Mouse (Mus musculus) neural tube, embryonic 15.5 days (tissue): ENCODE measurements around the gene Borcs5. TPM values are rescaled to one million over a fixed set of nuclear protein-coding genes. Genes with fewer than 3 reads are reported as not detected.
"Not testable (repeated sequence)": the region's sequence is repeated elsewhere in the genome, so short reads cannot be mapped to it uniquely, and the experiment has no call there.

Experiments used
- ATAC-seq: fragments of 200-750 bp; cut with Nextera tagmentation; 2 replicates; pipeline ENCODE4 v1.8.0; 2017; ENCODE audit warnings: mild to moderate bottlenecking, moderate TSS enrichment, moderate library complexity; ENCODE audit not compliant: low FRiP score
- H3K27ac ChIP-seq: fragments of 300-500 bp; sonication (generic); replicated peaks from 2 replicates; pipeline ENCODE4 v1.5.1; 2015; ENCODE audit warnings: mild to moderate bottlenecking, inconsistent platforms
- H3K27me3 ChIP-seq: fragments of 300-500 bp; sonication (generic); replicated peaks from 2 replicates; pipeline ENCODE4 v1.6.1; 2015; ENCODE audit warnings: inconsistent platforms
- H3K36me3 ChIP-seq: fragments of 300-500 bp; sonication (generic); 2 replicates; pipeline ENCODE4 v1.6.1; 2015; ENCODE audit warnings: inconsistent platforms
- H3K4me1 ChIP-seq: fragments of 300-500 bp; sonication (generic); 2 replicates; pipeline ENCODE4 v1.6.1; 2015; ENCODE audit warnings: inconsistent platforms
- H3K4me2 ChIP-seq: fragments of 300-500 bp; sonication (generic); 2 replicates; pipeline ENCODE4 v1.6.1; 2015; ENCODE audit warnings: inconsistent platforms, mild to moderate bottlenecking, moderate library complexity
- H3K4me3 ChIP-seq: fragments of 300-500 bp; sonication (generic); replicated peaks from 2 replicates; pipeline ENCODE4 v1.5.1; 2015; ENCODE audit warnings: mild to moderate bottlenecking, inconsistent platforms
- H3K9ac ChIP-seq: fragments of 300-500 bp; sonication (generic); replicated peaks from 2 replicates; pipeline ENCODE4 v1.6.1; 2015; ENCODE audit warnings: mild to moderate bottlenecking, inconsistent platforms
- H3K9me3 ChIP-seq: fragments of 300-500 bp; sonication (generic); replicated peaks from 2 replicates; pipeline ENCODE4 v1.6.1; 2016; ENCODE audit warnings: inconsistent platforms
- WGBS: fragments of 180-500 bp; shearing (Covaris S2); methylation state at CpG from one replicate; pipeline ENCODE4 v1.1.7; 2015; ENCODE audit warnings: mixed read lengths; 5-methylcytosine and 5-hydroxymethylcytosine counted together
- polyA plus RNA-seq: library from polyadenylated mRNA; unstranded; fragments of >200 nt; fragmentation: Nextera tagmentation; extraction: Ambion mirVana; gene quantifications from 2 replicates; pipeline ENCODE4 v1.2.1, GENCODE M21; 2015

The Borcs5 gene
- polyA plus RNA-seq, 1 experiment from 2014 or later = 44.3 TPM

DNA sequence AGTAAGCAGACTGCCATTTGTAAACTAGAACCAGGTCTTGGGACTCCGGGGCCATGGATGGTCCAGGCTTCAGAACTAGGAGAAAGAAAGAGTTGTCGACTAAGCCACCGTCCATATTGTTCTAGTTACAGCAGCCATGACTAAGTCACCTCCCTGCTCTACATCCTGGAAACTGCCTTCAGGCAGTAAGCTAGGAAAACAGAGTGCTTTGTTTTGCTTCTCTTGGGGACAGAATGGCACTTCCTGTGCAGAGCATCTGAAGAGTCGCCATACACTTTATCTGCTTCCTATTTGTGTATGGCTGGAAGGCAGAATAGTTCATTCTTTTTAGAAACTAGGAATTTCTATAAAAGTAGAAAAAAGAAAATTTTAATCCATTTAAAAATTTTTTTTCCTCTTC, 17.2 kb downstream of the Borcs5 start:
- 79% methylated on average over 4 of the region's 4 CpGs for whole genome bisulfite sequencing
- Histone ChIP-seq H3K27me3 (no peaks in the 10 kb centered on the region), H3K4me1 (peaks cover 2% of the 10 kb centered on the region; the same call in 1 of the 2 replicates), H3K9me3 (no peaks in the 10 kb centered on the region), H3K9ac (no peak overlapping the region), H3K4me3 (no peak overlapping the region), H3K36me3 (no peaks in the 10 kb centered on the region), H3K27ac (no peak overlapping the region), H3K4me2 (no peak overlapping the region)
- ATAC-seq = no peak

GRCm38 (mm10) chr6:134659108-134659958, 20.0 kb downstream of the Borcs5 start:
- WGBS = 19% methylated on average over 9 of the region's 9 CpGs
- Histone ChIP-seq H3K4me2 (peak overlapping the region; percentile 21), H3K27ac (no peak overlapping the region), H3K36me3 (no peaks in the 10 kb centered on the region), H3K4me1 (peaks cover 6% of the 10 kb centered on the region; the same call in 1 of the 2 replicates), H3K9me3 (no peaks in the 10 kb centered on the region), H3K9ac (no peak overlapping the region), H3K27me3 (no peaks in the 10 kb centered on the region), H3K4me3 (no peak overlapping the region)
- ATAC-seq = peak; percentile 93

- no peak for ATAC-seq
- Histone ChIP-seq H3K9ac (no peak overlapping the region), H3K4me2 (no peak overlapping the region), H3K4me3 (no peak overlapping the region), H3K9me3 (no peaks in the 10 kb centered on the region), H3K27ac (no peak overlapping the region), H3K27me3 (no peaks in the 10 kb centered on the region), H3K36me3 (no peaks in the 10 kb centered on the region), H3K4me1 (peaks cover 9% of the 10 kb centered on the region; the same call in 1 of the 2 replicates)
- WGBS = 83% methylated on average over 8 of the region's 8 CpGs
Observed at GRCm38 (mm10) chr6:134660714-134661406, 21.6 kb downstream of the Borcs5 start.

DNA sequence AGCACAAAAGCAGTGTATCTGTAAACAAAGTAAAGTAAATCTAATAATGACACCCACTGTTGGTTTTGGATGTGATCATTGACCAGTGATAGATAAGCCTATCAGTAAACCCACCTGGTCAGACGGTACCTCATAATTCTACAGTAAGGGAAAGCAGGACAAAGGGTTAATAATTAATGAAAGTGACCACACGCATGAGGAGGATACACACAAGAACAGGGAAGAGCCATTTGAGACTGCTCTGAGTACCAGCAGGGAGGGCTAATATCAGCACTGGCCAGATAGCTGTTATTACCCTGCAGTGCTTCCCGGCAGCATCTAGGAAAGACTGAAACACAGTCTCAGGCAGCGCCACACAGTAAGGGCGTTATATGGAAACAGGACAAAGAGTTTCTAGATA, 25.3 kb downstream of the Borcs5 start:
- 65% methylated on average over 5 of the region's 5 CpGs for WGBS
- no peak for ATAC-seq
- no peak overlapping the region for H3K4me2 ChIP-seq

GRCm38 (mm10) chr6:134665817-134666216, 26.5 kb downstream of the Borcs5 start:
- Histone ChIP-seq H3K9ac (no peak overlapping the region), H3K4me2 (no peak overlapping the region), H3K4me1 (peaks cover 28% of the 10 kb centered on the region), H3K27ac (no peak overlapping the region), H3K36me3 (no peaks in the 10 kb centered on the region), H3K4me3 (no peak overlapping the region), H3K27me3 (no peaks in the 10 kb centered on the region), H3K9me3 (no peaks in the 10 kb centered on the region)
- no peak for ATAC-seq
- WGBS = 89% methylated on average over 9 of the region's 9 CpGs

More for the DNA sequence above, 25.3 kb downstream of the Borcs5 start:
- Histone ChIP-seq H3K4me1 (peaks cover 23% of the 10 kb centered on the region; the same call in 1 of the 2 replicates), H3K9me3 (no peaks in the 10 kb centered on the region), H3K36me3 (no peaks in the 10 kb centered on the region), H3K4me3 (no peak overlapping the region), H3K27me3 (no peaks in the 10 kb centered on the region), H3K27ac (no peak overlapping the region), H3K9ac (no peak overlapping the region)

- Histone ChIP-seq H3K27ac (no peak overlapping the region), H3K9ac (no peak overlapping the region), H3K27me3 (no peaks in the 10 kb centered on the region), H3K4me3 (no peak overlapping the region), H3K4me1 (peaks cover 31% of the 10 kb centered on the region), H3K36me3 (no peaks in the 10 kb centered on the region), H3K4me2 (no peak overlapping the region), H3K9me3 (no peaks in the 10 kb centered on the region)
- no peak for ATAC-seq
- WGBS = 48% methylated on average over 2 of the region's 2 CpGs
Observed at GRCm38 (mm10) chr6:134668519-134668918, 29.2 kb downstream of the Borcs5 start.

- Histone ChIP-seq H3K4me1 (peaks cover 27% of the 10 kb centered on the region), H3K9me3 (no peaks in the 10 kb centered on the region), H3K27ac (no peak overlapping the region), H3K36me3 (no peaks in the 10 kb centered on the region), H3K4me3 (no peak overlapping the region), H3K9ac (no peak overlapping the region), H3K27me3 (no peaks in the 10 kb centered on the region), H3K4me2 (no peak overlapping the region)
- ATAC-seq = peak; percentile 64; the same call in 1 of the 2 replicates
- WGBS = 46% methylated on average over 6 of the region's 6 CpGs
Observed at GRCm38 (mm10) chr6:134669179-134669865, 30.0 kb downstream of the Borcs5 start.

DNA sequence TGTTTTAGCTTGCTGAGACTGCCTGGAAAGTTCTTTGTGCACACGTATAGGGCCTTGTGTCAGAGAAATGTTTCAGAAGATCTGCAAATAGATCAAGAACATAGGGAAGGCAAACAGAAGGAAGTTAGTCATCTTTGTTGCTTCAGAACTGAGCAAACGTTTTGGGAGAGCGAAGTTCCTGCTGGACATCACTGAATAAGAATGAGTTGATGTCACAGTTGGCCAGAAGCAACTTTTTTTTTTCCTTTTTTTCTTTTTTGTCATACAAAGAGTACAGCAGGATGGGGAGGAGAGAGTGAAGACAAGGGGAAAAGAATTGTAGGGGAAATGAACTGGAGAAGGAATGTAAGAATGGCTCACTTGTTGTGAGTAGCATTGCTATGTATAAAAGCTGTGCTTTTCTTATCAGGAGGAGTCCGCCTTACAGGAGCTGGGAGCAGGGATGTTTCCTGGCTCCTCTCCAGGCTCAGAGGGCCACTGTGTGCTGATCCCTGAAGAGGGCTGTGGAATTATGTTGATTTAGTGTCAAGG, 31.6 kb downstream of the Borcs5 start:
- H3K36me3 ChIP-seq = no peaks in the 10 kb centered on the region
- 57% methylated on average over 4 of the region's 4 CpGs for WGBS
- no peak overlapping the region for H3K27ac ChIP-seq
- H3K27me3 ChIP-seq = no peaks in the 10 kb centered on the region
- no peak for ATAC-seq
- H3K9ac ChIP-seq = no peak overlapping the region
- H3K4me3 ChIP-seq = no peak overlapping the region
- H3K4me1 ChIP-seq = peaks cover 24% of the 10 kb centered on the region
- no peak overlapping the region for H3K4me2 ChIP-seq
- H3K9me3 ChIP-seq = no peaks in the 10 kb centered on the region

GRCm38 (mm10) chr6:134673712-134674111, 34.4 kb downstream of the Borcs5 start:
- H3K36me3 ChIP-seq, H3K27me3 ChIP-seq, H3K27ac ChIP-seq, H3K9me3 ChIP-seq, H3K4me3 ChIP-seq, H3K4me2 ChIP-seq, H3K9ac ChIP-seq, ATAC-seq: not testable (repeated sequence)
- 89% methylated on average over 8 of the region's 8 CpGs for WGBS
- H3K4me1 ChIP-seq = peaks cover 17% of the 10 kb centered on the region

GRCm38 (mm10) chr6:134677504-134677903, 38.2 kb downstream of the Borcs5 start:
- Histone ChIP-seq H3K9ac (no peak overlapping the region), H3K9me3 (no peaks in the 10 kb centered on the region), H3K4me1 (no peaks in the 10 kb centered on the region), H3K4me2 (no peak overlapping the region), H3K27ac (no peak overlapping the region), H3K27me3 (no peaks in the 10 kb centered on the region), H3K4me3 (no peak overlapping the region), H3K36me3 (no peaks in the 10 kb centered on the region)
- no peak for ATAC-seq
- 86% methylated on average over 4 of the region's 4 CpGs for whole genome bisulfite sequencing

GRCm38 (mm10) chr6:134678037-134678436, 38.7 kb downstream of the Borcs5 start:
- H3K4me3 ChIP-seq = no peak overlapping the region
- H3K4me2 ChIP-seq = no peak overlapping the region
- WGBS = 75% methylated on average over 3 of the region's 3 CpGs

More at GRCm38 (mm10) chr6:134678037-134678436, 38.7 kb downstream of the Borcs5 start:
- no peaks in the 10 kb centered on the region for H3K9me3 ChIP-seq
- no peak for ATAC-seq
- no peaks in the 10 kb centered on the region for H3K27me3 ChIP-seq
- no peaks in the 10 kb centered on the region for H3K4me1 ChIP-seq
- no peaks in the 10 kb centered on the region for H3K36me3 ChIP-seq
- H3K9ac ChIP-seq = no peak overlapping the region
- no peak overlapping the region for H3K27ac ChIP-seq
